Mouse (Mus musculus): ENCODE measurements around the gene Cend1.

DNA sequence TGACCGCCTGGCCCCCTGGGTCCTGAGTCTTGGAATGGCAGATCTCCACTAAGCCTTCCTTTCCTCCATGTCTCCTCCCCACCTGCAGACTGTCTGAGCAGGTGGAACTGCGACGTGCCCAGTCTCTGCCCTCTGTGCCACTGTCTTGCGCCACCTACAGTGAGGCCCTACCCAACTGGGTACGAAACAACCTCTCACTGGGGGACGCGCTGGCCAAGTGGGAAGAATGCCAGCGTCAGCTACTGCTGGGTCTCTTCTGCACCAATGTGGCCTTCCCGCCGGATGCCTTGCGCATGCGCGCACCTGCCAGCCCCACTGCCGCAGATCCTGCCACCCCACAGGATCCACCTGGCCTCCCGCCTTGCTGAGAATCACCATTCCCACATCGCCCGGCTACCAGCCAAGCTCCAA lies 30.0 kb upstream of the Cend1 start:
- TF ChIP-seq GATA1 (IDR thresholded peaks at IDR 0.05; ENCODE audit: borderline replicate concordance, low read length): no peak
- TF ChIP-seq FLI1 (IDR thresholded peaks at IDR 0.05; ENCODE audit: low read length): no peak

Data from megakaryocyte, embryonic 14.5 days (primary cell).